In genomic region chr5:148909057-148909395, GRCm38 (mm10) we compare ENCODE assay signal across 8 mouse cellular contexts. TPM values are rescaled to one million over a fixed set of nuclear protein-coding genes. Genes with fewer than 3 reads are reported as not detected.
DNase-seq lines count a peak whose midpoint lies in the region; ATAC-seq and TF ChIP-seq lines count a peak whose summit lies in the region.

No protein-coding gene starts in this region.

- H3K4me2 ChIP-seq in limb, embryonic 12.5 days: no peak overlapping the region

- TF ChIP-seq EP300 in heart, adult 2 months (IDR thresholded peaks at IDR 0.05; ENCODE audit: insufficient read depth, low read depth, low read length): no peak

- intact Hi-C loops in heart, postnatal 25 days (cut with DNase I): no loop called here
- intact Hi-C loops in heart, adult 2 months (cut with DNase I): loop anchor here (5.0 to 10.0 kb wide), 2 partner anchors 143 to 276 kb away; partner anchors contain the start of genes Hmgb1 and Uspl1

- 0 out of 2 replicates have a peak overlapping the region, but pooled peaks have one; percentile 11 for H3K9ac ChIP-seq in heart, adult 2 months (ENCODE audit: low read depth, low read length)
- H3K9ac ChIP-seq in limb, embryonic 12.5 days (replicated peaks): no peak overlapping the region

- TF ChIP-seq CTCF in heart, adult 2 months (IDR thresholded peaks at IDR 0.05): peak; percentile 42

- no peaks in the 10 kb centered on the region for H3K79me2 ChIP-seq in heart, adult 2 months (replicated peaks; ENCODE audit: control insufficient read depth, insufficient read depth, low read length)

- no peaks in the 10 kb centered on the region for H3K36me3 ChIP-seq in heart, adult 2 months (ENCODE audit: control insufficient read depth, insufficient read depth, low read length)
- peaks cover 62% of the 10 kb centered on the region for H3K36me3 ChIP-seq in limb, embryonic 12.5 days
- H3K36me3 ChIP-seq in splenic B cell, adult 2 months (ENCODE audit: control insufficient read depth, insufficient read depth, low read length, poor library complexity, severe bottlenecking): no peaks in the 10 kb centered on the region

- peaks cover 13% of the 10 kb centered on the region for H3K4me1 ChIP-seq in heart, adult 2 months (ENCODE audit: control insufficient read depth, insufficient read depth, low read length)
- H3K4me1 ChIP-seq in limb, embryonic 12.5 days (replicated peaks): 0 out of 2 replicates have a peak, but pooled peaks cover 6% of the 10 kb centered on the region

- 19% methylated on average over 7 of the region's 7 CpGs for WGBS in heart, adult 2 months
- WGBS in limb, embryonic 12.5 days: 35% methylated on average over 7 of the region's 7 CpGs

- no peak for ATAC-seq in limb, embryonic 12.5 days (ENCODE audit: insufficient number of reproducible peaks, insufficient read depth, low FRiP score, low TSS enrichment, low read depth)

- H3K27ac ChIP-seq in heart, adult 2 months: peak overlapping the region; percentile 4; the same call in 1 of the 2 replicates
- 0 out of 2 replicates have a peak overlapping the region, but pooled peaks have one; percentile 41 for H3K27ac ChIP-seq in limb, embryonic 12.5 days

- no peaks in the 10 kb centered on the region for H3K9me3 ChIP-seq in limb, embryonic 12.5 days

- DNase-seq in heart, adult 18-20 months: peak; percentile 20 to 38
- DNase-seq in heart, postnatal 25 days (ENCODE audit: low spot score): no peak
- DNase-seq in Muller cell, postnatal 12 days (ENCODE audit: inconsistent ontology term): peak; percentile 50
- peak; percentile 41 to 43 for DNase-seq in heart, adult 2 months
- DNase-seq in splenic B cell, adult 2 months (ENCODE audit: low read depth, low spot score): peak; percentile 41
- no peak for DNase-seq in right cerebral cortex, postnatal 36 days (ENCODE audit: low spot score in 2 of 2)
- DNase-seq in MN1 (ENCODE audit: low spot score): no peak

- no peak overlapping the region for H3K4me3 ChIP-seq in heart, adult 2 months
- no peak overlapping the region for H3K4me3 ChIP-seq in limb, embryonic 12.5 days (replicated peaks)

- no peak for TF ChIP-seq POLR2A in heart, adult 2 months (IDR thresholded peaks at IDR 0.05; ENCODE audit: insufficient read depth, low read depth, low read length)

- no peaks in the 10 kb centered on the region for H3K27me3 ChIP-seq in heart, adult 2 months (ENCODE audit: control insufficient read depth, insufficient read depth, low read length)
- no peaks in the 10 kb centered on the region for H3K27me3 ChIP-seq in limb, embryonic 12.5 days
- H3K27me3 ChIP-seq in splenic B cell, adult 2 months (ENCODE audit: control insufficient read depth, insufficient read depth, low read length, poor library complexity, severe bottlenecking): no peaks in the 10 kb centered on the region

RNA-seq across cellular contexts. Expression of gene Katnal1, which starts 20.1 kb away (rescaled TPM):
- 10 to 100 TPM; 10.7 to 10.8 TPM for total RNA-seq in heart, adult 18-20 months (2021)
- 1 to 10 TPM; 9.2 to 9.9 TPM for total RNA-seq in heart, postnatal 25 days (2021)
- 10 to 100 TPM in 1 of 2 experiments, 1 to 10 TPM in 1; 9.5 to 10.4 TPM for total RNA-seq in heart, adult 2 months (2021)
- 4.8 and 8.7 TPM in 2 replicates for polyA plus RNA-seq in heart, adult 2 months (2012; rRNA removed)
- polyA plus RNA-seq in limb, embryonic 12.5 days (2016; fragmentation: Nextera tagmentation; extraction: Ambion mirVana): 24.7 and 29.1 TPM in 2 replicates

Comparison
In these comparisons a context has a peak if more than half of its experiments do, and no peak if none do; other contexts are left out.
1. DNase-seq: peak in heart, adult 18-20 months (2 of 2), Muller cell, postnatal 12 days (single experiment), heart, adult 2 months (2 of 2) and splenic B cell, adult 2 months (single experiment); none in heart, postnatal 25 days (single experiment), right cerebral cortex, postnatal 36 days (0 of 2) and MN1 (single experiment).